Mouse (Mus musculus): ENCODE data around the gene Gm21974. TPM values are rescaled to one million over a fixed set of nuclear protein-coding genes. Genes with fewer than 3 reads are reported as not detected.

The Gm21974 gene
- polyA plus RNA-seq, 1 experiment: not detected

DNA sequence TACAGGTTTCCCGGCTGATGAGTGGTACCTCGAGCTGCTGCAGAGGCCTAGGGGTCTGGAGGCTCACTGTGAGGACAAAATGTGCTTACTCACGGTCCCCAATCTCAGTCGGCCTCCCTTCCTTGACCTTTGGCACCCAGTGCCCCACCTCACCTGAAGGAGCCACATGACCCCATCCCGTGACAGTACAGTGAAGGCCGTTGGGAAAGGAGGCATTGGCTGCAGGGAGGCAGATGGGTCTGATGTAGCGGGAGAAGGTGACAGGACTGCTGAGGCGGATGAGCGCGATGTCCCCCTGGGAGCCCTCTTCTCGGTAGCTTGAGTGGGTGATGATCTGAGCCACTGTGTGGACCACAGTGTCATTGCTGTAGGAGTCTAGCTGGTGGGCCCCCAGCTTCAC lies 31.6 kb upstream of the Gm21974 start:
- H3K27ac ChIP-seq (ENCODE audit: insufficient read depth, low read length): no peak overlapping the region
- 88% methylated on average over 11 of the region's 11 CpGs for WGBS
- H3K4me1 ChIP-seq (ENCODE audit: control insufficient read depth, insufficient read depth, insufficient read length): peaks cover 12% of the 10 kb centered on the region; the same call in 1 of the 2 replicates
- no peak overlapping the region for H3K4me3 ChIP-seq (ENCODE audit: extremely low read depth, insufficient read depth, insufficient read length)
- TF ChIP-seq CTCF (IDR thresholded peaks at IDR 0.05; ENCODE audit: extremely low read depth, insufficient read depth, insufficient read length, insufficient replicate concordance) (no peak), POLR2A (IDR thresholded peaks at IDR 0.05; ENCODE audit: low read depth, low read length) (no peak)
- no peak for DNase-seq (ENCODE audit: low read depth in 1 of 2, low spot score in 2 of 2)
- peaks cover 13% of the 10 kb centered on the region; the same call in 1 of the 2 replicates for H3K36me3 ChIP-seq (ENCODE audit: control insufficient read depth, insufficient read depth, low read length)
- H3K27me3 ChIP-seq (ENCODE audit: control insufficient read depth, insufficient read depth, low read length): no peaks in the 10 kb centered on the region

DNA sequence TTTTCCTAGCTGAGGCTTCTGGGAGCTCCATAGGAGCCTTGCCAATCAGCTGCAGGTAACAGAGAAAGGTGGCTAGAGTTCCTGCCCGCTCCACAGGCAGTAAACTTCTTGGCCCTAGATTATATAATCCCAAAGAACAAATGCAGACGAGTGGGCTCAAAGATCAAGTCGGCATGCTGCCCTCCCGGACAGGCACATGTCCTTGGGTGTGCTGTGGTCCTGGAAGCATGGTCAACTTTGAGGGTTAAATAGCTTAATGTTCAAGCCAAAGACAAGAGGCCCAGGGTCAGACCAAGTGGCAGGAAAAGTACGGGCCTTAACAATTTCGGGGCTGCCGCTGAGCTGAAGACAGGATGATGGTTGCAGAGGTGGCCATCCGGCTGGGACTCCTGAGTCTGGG lies 30.8 kb upstream of the Gm21974 start:
- Histone ChIP-seq H3K4me3 (ENCODE audit: extremely low read depth, insufficient read depth, insufficient read length) (no peak overlapping the region), H3K36me3 (ENCODE audit: control insufficient read depth, insufficient read depth, low read length) (peaks cover 13% of the 10 kb centered on the region; the same call in 1 of the 2 replicates), H3K27ac (ENCODE audit: insufficient read depth, low read length) (no peak overlapping the region), H3K4me1 (ENCODE audit: control insufficient read depth, insufficient read depth, insufficient read length) (peaks cover 12% of the 10 kb centered on the region; the same call in 1 of the 2 replicates), H3K27me3 (ENCODE audit: control insufficient read depth, insufficient read depth, low read length) (no peaks in the 10 kb centered on the region)
- no peak for TF ChIP-seq CTCF (IDR thresholded peaks at IDR 0.05; ENCODE audit: extremely low read depth, insufficient read depth, insufficient read length, insufficient replicate concordance)
- TF ChIP-seq POLR2A (IDR thresholded peaks at IDR 0.05; ENCODE audit: low read depth, low read length): no peak
- DNase-seq (ENCODE audit: low read depth in 1 of 2, low spot score in 2 of 2): no peak
- 93% methylated on average over 8 of the region's 8 CpGs for WGBS

DNA sequence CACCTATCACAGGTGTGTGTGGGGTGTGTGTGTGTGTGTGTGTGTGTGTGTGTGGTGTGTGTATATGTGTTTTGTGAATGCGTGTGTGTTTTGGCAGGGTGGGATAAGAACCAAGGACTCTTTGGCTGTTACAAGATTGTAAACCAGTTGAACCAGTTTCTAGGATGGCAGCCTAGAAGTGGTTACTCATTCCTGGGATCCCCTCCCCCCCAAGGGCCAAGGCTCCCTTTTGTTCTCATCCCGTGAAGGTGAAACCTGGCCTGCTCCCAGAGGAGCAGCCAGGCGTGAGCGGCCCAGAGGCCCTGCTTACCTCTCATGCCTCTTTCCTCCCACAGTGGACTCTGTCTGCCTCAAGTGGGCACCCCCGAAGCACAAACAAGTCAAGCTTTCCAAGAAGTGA lies 30.0 kb upstream of the Gm21974 start:
- WGBS: 95% methylated on average over 5 of the region's 5 CpGs
- no peak for DNase-seq (ENCODE audit: low read depth in 1 of 2, low spot score in 2 of 2)

DNA sequence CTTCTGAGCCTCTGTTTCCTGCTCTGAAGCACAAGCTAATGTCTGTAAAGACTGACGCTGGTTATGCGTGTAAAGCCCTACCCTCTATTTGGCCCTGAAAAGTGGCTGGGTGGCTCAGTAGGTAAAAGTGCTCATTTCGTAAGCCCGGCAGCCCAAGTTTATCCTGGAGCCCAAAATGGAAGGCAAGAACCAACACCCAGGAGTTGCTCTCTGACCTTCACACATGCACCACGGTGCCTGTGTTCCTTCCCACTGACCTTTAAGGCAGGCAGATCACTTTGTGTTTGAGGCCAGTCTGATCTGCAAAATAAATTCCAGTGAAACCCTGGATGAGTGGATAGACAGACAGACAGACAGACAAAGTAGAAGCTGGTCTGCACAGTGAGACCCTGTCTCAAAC lies 28.5 kb upstream of the Gm21974 start:
- H3K27ac ChIP-seq (ENCODE audit: insufficient read depth, low read length): no peak overlapping the region
- WGBS: 94% methylated on average over 5 of the region's 5 CpGs
- H3K27me3 ChIP-seq (ENCODE audit: control insufficient read depth, insufficient read depth, low read length): no peaks in the 10 kb centered on the region
- H3K4me3 ChIP-seq (ENCODE audit: extremely low read depth, insufficient read depth, insufficient read length): no peak overlapping the region
- peaks cover 12% of the 10 kb centered on the region; the same call in 1 of the 2 replicates for H3K4me1 ChIP-seq (ENCODE audit: control insufficient read depth, insufficient read depth, insufficient read length)
- peaks cover 13% of the 10 kb centered on the region; the same call in 1 of the 2 replicates for H3K36me3 ChIP-seq (ENCODE audit: control insufficient read depth, insufficient read depth, low read length)
- DNase-seq (ENCODE audit: low read depth in 1 of 2, low spot score in 2 of 2): no peak
- no peak for TF ChIP-seq CTCF (IDR thresholded peaks at IDR 0.05; ENCODE audit: extremely low read depth, insufficient read depth, insufficient read length, insufficient replicate concordance)
- TF ChIP-seq POLR2A (IDR thresholded peaks at IDR 0.05; ENCODE audit: low read depth, low read length): no peak

More for the DNA sequence above, 30.0 kb upstream of the Gm21974 start:
- peaks cover 12% of the 10 kb centered on the region; the same call in 1 of the 2 replicates for H3K4me1 ChIP-seq (ENCODE audit: control insufficient read depth, insufficient read depth, insufficient read length)
- H3K27me3 ChIP-seq (ENCODE audit: control insufficient read depth, insufficient read depth, low read length): no peaks in the 10 kb centered on the region
- H3K27ac ChIP-seq (ENCODE audit: insufficient read depth, low read length): no peak overlapping the region
- H3K4me3 ChIP-seq (ENCODE audit: extremely low read depth, insufficient read depth, insufficient read length): no peak overlapping the region
- peaks cover 13% of the 10 kb centered on the region; the same call in 1 of the 2 replicates for H3K36me3 ChIP-seq (ENCODE audit: control insufficient read depth, insufficient read depth, low read length)
- TF ChIP-seq CTCF (IDR thresholded peaks at IDR 0.05; ENCODE audit: extremely low read depth, insufficient read depth, insufficient read length, insufficient replicate concordance): no peak

DNA sequence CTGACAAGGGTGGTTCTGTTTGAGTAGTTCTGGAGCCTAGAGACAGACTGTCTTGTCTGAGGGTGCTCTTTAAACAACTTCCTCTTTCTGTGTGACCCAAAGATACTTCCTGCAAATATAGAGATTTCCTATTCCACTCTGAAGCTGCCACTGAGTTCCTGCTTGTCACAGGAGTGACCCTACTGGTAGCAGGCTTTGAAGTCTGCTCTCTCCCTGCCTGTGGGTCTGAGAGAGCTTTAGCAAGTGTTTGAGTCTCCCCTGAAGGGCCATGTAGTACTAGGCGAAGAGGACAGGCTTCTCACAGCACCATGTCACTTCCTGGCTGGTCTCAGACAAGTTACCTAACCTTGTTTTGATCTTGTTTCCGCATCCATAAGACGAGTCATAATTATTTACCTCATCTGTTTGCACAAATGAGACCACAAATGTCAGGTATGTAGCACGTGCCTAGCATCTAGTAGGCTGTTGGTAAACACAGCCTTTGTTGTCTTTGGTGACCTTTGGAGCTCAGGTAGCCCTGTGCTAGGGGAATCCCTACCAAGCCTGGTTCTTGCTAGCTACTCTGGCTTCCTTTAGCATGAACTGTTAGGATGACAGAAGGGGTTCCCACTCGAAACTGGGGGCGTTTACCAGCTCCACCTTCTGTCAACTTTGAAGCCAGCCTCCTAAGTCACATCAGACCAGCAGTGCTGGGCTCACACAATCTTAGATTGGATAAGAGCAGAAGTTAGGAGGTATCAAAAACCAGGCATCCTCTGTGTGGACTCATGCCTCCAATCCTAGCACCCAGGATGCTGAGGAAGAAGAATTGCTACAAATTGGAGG lies 27.4 kb upstream of the Gm21974 start:
- peak in 1 of 2 experiments; percentile 50 for DNase-seq (ENCODE audit: low read depth in 1 of 2, low spot score in 2 of 2)
- TF ChIP-seq POLR2A (IDR thresholded peaks at IDR 0.05; ENCODE audit: low read depth, low read length): no peak
- TF ChIP-seq CTCF (IDR thresholded peaks at IDR 0.05; ENCODE audit: extremely low read depth, insufficient read depth, insufficient read length, insufficient replicate concordance): no peak
- Histone ChIP-seq H3K27me3 (ENCODE audit: control insufficient read depth, insufficient read depth, low read length) (no peaks in the 10 kb centered on the region), H3K36me3 (ENCODE audit: control insufficient read depth, insufficient read depth, low read length) (peaks cover 13% of the 10 kb centered on the region; the same call in 1 of the 2 replicates), H3K4me3 (ENCODE audit: extremely low read depth, insufficient read depth, insufficient read length) (no peak overlapping the region), H3K27ac (ENCODE audit: insufficient read depth, low read length) (peak overlapping the region; percentile 93), H3K4me1 (ENCODE audit: control insufficient read depth, insufficient read depth, insufficient read length) (peaks cover 12% of the 10 kb centered on the region; the same call in 1 of the 2 replicates)
- 31% methylated on average over 6 of the region's 6 CpGs for WGBS

DNA sequence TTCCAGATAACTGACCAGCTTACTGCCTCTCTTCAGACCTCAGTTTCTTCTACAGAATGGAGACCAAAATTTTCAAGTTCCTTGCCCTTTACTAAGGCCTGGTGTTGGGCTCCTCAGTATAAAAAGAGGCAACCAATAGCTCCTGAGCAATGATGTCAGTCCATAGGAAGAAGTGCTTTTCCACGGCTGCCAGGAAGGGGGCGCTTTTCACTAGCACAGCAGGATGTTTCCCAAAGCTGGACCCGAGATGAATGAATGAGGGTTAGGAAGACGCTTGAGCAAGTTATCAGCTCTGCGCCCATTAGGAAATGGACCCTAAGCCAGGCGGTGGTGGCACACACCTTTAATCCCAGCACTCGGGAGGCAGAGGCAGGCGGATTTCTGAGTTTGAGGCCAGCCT lies 26.3 kb upstream of the Gm21974 start:
- no peak for DNase-seq (ENCODE audit: low read depth in 1 of 2, low spot score in 2 of 2)
- H3K36me3 ChIP-seq (ENCODE audit: control insufficient read depth, insufficient read depth, low read length): peaks cover 15% of the 10 kb centered on the region
- peaks cover 12% of the 10 kb centered on the region; the same call in 1 of the 2 replicates for H3K4me1 ChIP-seq (ENCODE audit: control insufficient read depth, insufficient read depth, insufficient read length)
- 76% methylated on average over 8 of the region's 8 CpGs for WGBS
- TF ChIP-seq POLR2A (IDR thresholded peaks at IDR 0.05; ENCODE audit: low read depth, low read length) (no peak), CTCF (IDR thresholded peaks at IDR 0.05; ENCODE audit: extremely low read depth, insufficient read depth, insufficient read length, insufficient replicate concordance) (no peak)
- no peak overlapping the region for H3K4me3 ChIP-seq (ENCODE audit: extremely low read depth, insufficient read depth, insufficient read length)
- no peaks in the 10 kb centered on the region for H3K27me3 ChIP-seq (ENCODE audit: control insufficient read depth, insufficient read depth, low read length)
- no peak overlapping the region for H3K27ac ChIP-seq (ENCODE audit: insufficient read depth, low read length)

DNA sequence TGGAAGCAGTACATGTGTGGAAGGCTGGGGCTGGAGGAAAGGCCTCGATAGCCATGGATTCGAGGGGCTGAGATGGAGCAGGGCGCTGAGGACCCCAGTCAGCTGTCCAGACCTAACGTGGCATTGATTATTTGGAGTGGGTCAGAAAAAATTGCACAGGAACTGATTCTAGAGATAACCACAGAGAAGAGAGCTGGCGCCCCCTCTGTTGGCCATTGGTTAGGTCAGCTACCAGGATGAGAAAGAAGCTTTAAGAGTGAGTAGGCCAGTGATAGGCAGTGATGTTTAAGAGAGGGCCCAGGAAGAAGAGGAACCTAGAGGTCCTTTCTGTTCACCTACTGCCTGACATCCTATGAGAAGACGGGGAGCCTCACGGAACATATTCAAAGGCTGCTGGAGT lies 24.0 kb upstream of the Gm21974 start:
- DNase-seq (ENCODE audit: low read depth in 1 of 2, low spot score in 2 of 2): no peak
- Histone ChIP-seq H3K4me1 (ENCODE audit: control insufficient read depth, insufficient read depth, insufficient read length) (peaks cover 12% of the 10 kb centered on the region; the same call in 1 of the 2 replicates), H3K4me3 (ENCODE audit: extremely low read depth, insufficient read depth, insufficient read length) (no peak overlapping the region), H3K27ac (ENCODE audit: insufficient read depth, low read length) (no peak overlapping the region), H3K27me3 (ENCODE audit: control insufficient read depth, insufficient read depth, low read length) (no peaks in the 10 kb centered on the region), H3K36me3 (ENCODE audit: control insufficient read depth, insufficient read depth, low read length) (peaks cover 9% of the 10 kb centered on the region)
- no peak for TF ChIP-seq POLR2A (IDR thresholded peaks at IDR 0.05; ENCODE audit: low read depth, low read length)
- 80% methylated on average over 7 of the region's 7 CpGs for WGBS
